Mouse (Mus musculus): ENCODE results near the gene Nav3. TPM values are rescaled to one million over a fixed set of nuclear protein-coding genes. Genes with fewer than 3 reads are reported as not detected.

The Nav3 gene
- total and polyA plus RNA-seq, 3 experiments = not detected

- no peak overlapping the region for H3K9ac ChIP-seq (ENCODE audit: control insufficient read depth, low read depth, low read length, poor library complexity, severe bottlenecking)
- H3K27me3 ChIP-seq (ENCODE audit: control insufficient read depth in 1 of 2, insufficient read depth in 2 of 2, low read length in 2 of 2) = no peaks in the 10 kb centered on the region
- no peak for DNase-seq (ENCODE audit: low read depth, low spot score)
- H3K4me3 ChIP-seq (ENCODE audit: control insufficient read depth in 1 of 2, insufficient read depth in 1 of 2, low read depth in 2 of 2, low read length in 2 of 2) = no peak overlapping the region
- TF ChIP-seq MEF2A (IDR thresholded peaks at IDR 0.05; ENCODE audit: extremely low read depth, insufficient replicate concordance, low read depth, low read length, poor library complexity, severe bottlenecking) = no peak
- H3K79me2 ChIP-seq (ENCODE audit: control insufficient read depth, insufficient read depth, low read length, poor library complexity) = no peaks in the 10 kb centered on the region
- no peaks in the 10 kb centered on the region for H3K9me3 ChIP-seq (replicated peaks; ENCODE audit: insufficient read depth, low read length)
- H3K4me1 ChIP-seq (ENCODE audit: control insufficient read depth in 1 of 2, insufficient read depth in 2 of 2, low read length in 2 of 2) = no peaks in the 10 kb centered on the region
- H3K27ac ChIP-seq (ENCODE audit: control insufficient read depth, low read depth, low read length) = no peak overlapping the region
- H3K36me3 ChIP-seq (ENCODE audit: control insufficient read depth in 1 of 2, insufficient read depth in 2 of 2, low read length in 2 of 2) = no peaks in the 10 kb centered on the region
Measured at GRCm38 (mm10) chr10:110474107-110474506, 18.1 kb upstream of the Nav3 start.

DNA sequence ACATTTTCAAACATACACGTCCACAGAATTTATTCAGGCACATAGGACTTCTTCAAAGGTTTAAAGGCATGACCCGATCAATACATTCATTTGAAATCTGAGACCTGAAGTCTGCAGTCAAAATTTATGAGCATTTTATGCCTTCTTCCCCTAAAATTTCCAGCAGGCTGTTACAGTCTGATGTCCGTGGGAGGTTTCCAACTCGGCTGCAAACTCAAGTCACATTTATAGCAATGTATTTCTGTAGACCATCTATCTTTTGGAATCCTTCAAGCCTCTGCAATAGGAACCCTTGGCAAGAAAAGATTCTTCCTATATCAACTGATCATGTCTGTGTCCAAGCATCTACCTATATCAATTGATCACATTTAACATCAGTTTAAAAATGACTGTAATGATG is 13.4 kb upstream of the Nav3 start:
- no peaks in the 10 kb centered on the region for H3K4me1 ChIP-seq (ENCODE audit: control insufficient read depth in 1 of 2, insufficient read depth in 2 of 2, low read length in 2 of 2)
- no peaks in the 10 kb centered on the region for H3K27me3 ChIP-seq (ENCODE audit: control insufficient read depth in 1 of 2, insufficient read depth in 2 of 2, low read length in 2 of 2)
- TF ChIP-seq CTCF (IDR thresholded peaks at IDR 0.05 in 2 of 3, conservative IDR thresholded peaks at IDR 0.05 in 1 of 3; ENCODE audit: control insufficient read depth in 1 of 3, insufficient read depth in 1 of 3, low read depth in 2 of 3, low read length in 3 of 3, poor library complexity in 1 of 3, severe bottlenecking in 1 of 3) (no peak), UBTF (IDR thresholded peaks at IDR 0.05; ENCODE audit: borderline replicate concordance, insufficient read depth, low read depth, low read length) (no peak), ZMIZ1 (IDR thresholded peaks at IDR 0.05; ENCODE audit: low read depth, low read length) (no peak), ZNF384 (IDR thresholded peaks at IDR 0.05; ENCODE audit: low read depth, low read length) (no peak), RCOR1 (IDR thresholded peaks at IDR 0.05; ENCODE audit: low read depth, low read length) (no peak), E2F4 (IDR thresholded peaks at IDR 0.05; ENCODE audit: borderline replicate concordance, low read depth, low read length) (no peak), MYC (IDR thresholded peaks at IDR 0.05; ENCODE audit: low read depth, low read length) (no peak), MEF2A (IDR thresholded peaks at IDR 0.05; ENCODE audit: extremely low read depth, insufficient replicate concordance, low read depth, low read length, poor library complexity, severe bottlenecking) (no peak), NELFE (IDR thresholded peaks at IDR 0.05; ENCODE audit: low read depth, low read length) (no peak), SMC3 (IDR thresholded peaks at IDR 0.05; ENCODE audit: low read depth, low read length) (no peak), MAZ (IDR thresholded peaks at IDR 0.05; ENCODE audit: low read depth, low read length) (no peak), GABPA (IDR thresholded peaks at IDR 0.05; ENCODE audit: low read depth, low read length) (no peak)
- H3K27ac ChIP-seq (ENCODE audit: control insufficient read depth, low read depth, low read length) = no peak overlapping the region
- DNase-seq (ENCODE audit: low read depth, low spot score) = no peak
- H3K9me3 ChIP-seq (replicated peaks; ENCODE audit: insufficient read depth, low read length) = no peaks in the 10 kb centered on the region
- no peaks in the 10 kb centered on the region for H3K79me2 ChIP-seq (ENCODE audit: control insufficient read depth, insufficient read depth, low read length, poor library complexity)
- no peaks in the 10 kb centered on the region for H3K36me3 ChIP-seq (ENCODE audit: control insufficient read depth in 1 of 2, insufficient read depth in 2 of 2, low read length in 2 of 2)
- H3K4me3 ChIP-seq (ENCODE audit: control insufficient read depth in 1 of 2, insufficient read depth in 1 of 2, low read depth in 2 of 2, low read length in 2 of 2) = no peak overlapping the region
- no peak overlapping the region for H3K9ac ChIP-seq (ENCODE audit: control insufficient read depth, low read depth, low read length, poor library complexity, severe bottlenecking)

DNA sequence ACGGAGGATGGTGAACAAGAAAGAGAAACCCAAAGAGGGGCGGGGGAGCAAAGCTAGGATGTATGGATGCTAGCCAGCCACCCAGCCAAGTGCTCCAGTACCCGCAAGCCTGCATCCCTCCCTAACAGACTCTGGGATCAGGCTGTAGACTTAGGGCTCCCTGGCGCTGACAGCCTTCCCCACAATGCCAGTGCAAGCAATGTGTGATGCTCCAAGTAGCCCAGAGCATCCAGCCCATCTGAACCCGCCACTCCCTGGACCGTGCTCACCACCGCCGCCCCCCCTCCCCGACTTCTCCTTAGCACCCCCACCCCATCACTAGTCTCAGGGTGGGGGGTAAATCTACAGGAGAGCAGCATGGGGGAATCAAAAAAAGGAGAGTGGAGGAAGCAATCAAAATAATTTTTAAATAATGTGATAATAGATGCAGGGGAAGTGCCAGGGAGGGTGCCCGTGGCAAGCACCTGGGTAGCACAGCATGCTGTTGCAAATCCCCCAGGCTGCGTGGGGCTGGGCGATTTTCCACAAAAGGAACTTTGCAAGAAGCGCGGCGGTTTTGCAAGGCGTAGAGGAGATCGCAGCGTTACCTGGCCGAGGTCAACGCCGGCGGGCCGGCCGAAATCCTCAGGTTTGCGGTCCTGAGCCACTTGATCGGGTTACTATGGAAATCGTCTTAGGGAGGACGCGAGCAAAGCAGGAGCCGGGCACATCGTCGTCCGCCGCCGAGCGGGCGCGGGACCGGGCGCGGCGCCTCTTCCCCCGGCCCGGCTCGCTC is 754 bp downstream of the Nav3 start:
- no peaks in the 10 kb centered on the region for H3K4me1 ChIP-seq (ENCODE audit: control insufficient read depth in 1 of 2, insufficient read depth in 2 of 2, low read length in 2 of 2)

More for the DNA sequence above, 754 bp downstream of the Nav3 start:
- no peak overlapping the region for H3K27ac ChIP-seq (ENCODE audit: control insufficient read depth, low read depth, low read length)
- TF ChIP-seq POLR2A (IDR thresholded peaks at IDR 0.05; ENCODE audit: control insufficient read depth in 1 of 2, insufficient read depth in 1 of 2, low read depth in 1 of 2, low read length in 2 of 2, poor library complexity in 1 of 2) (no peak), MYB (IDR thresholded peaks at IDR 0.05; ENCODE audit: low read depth, low read length) (no peak), HCFC1 (IDR thresholded peaks at IDR 0.05; ENCODE audit: low read depth, low read length) (no peak), EP300 (IDR thresholded peaks at IDR 0.05; ENCODE audit: low read depth in 1 of 2, low read length in 2 of 2) (no peak), CTCF (IDR thresholded peaks at IDR 0.05 in 2 of 3, conservative IDR thresholded peaks at IDR 0.05 in 1 of 3; ENCODE audit: control insufficient read depth in 1 of 3, insufficient read depth in 1 of 3, low read depth in 2 of 3, low read length in 3 of 3, poor library complexity in 1 of 3, severe bottlenecking in 1 of 3) (no peak), ZKSCAN1 (IDR thresholded peaks at IDR 0.05; ENCODE audit: low read depth, low read length) (no peak), RCOR1 (IDR thresholded peaks at IDR 0.05; ENCODE audit: low read depth, low read length) (no peak), MAFK (IDR thresholded peaks at IDR 0.05; ENCODE audit: borderline replicate concordance, low read depth, low read length) (no peak)
- no peaks in the 10 kb centered on the region for H3K27me3 ChIP-seq (ENCODE audit: control insufficient read depth in 1 of 2, insufficient read depth in 2 of 2, low read length in 2 of 2)
- DNase-seq (ENCODE audit: low read depth, low spot score) = no peak
- no peaks in the 10 kb centered on the region for H3K9me3 ChIP-seq (replicated peaks; ENCODE audit: insufficient read depth, low read length)
- no peak overlapping the region for H3K4me3 ChIP-seq (ENCODE audit: control insufficient read depth in 1 of 2, insufficient read depth in 1 of 2, low read depth in 2 of 2, low read length in 2 of 2)
- no peaks in the 10 kb centered on the region for H3K79me2 ChIP-seq (ENCODE audit: control insufficient read depth, insufficient read depth, low read length, poor library complexity)
- H3K36me3 ChIP-seq (ENCODE audit: control insufficient read depth in 1 of 2, insufficient read depth in 2 of 2, low read length in 2 of 2) = no peaks in the 10 kb centered on the region
- H3K9ac ChIP-seq (ENCODE audit: control insufficient read depth, low read depth, low read length, poor library complexity, severe bottlenecking) = no peak overlapping the region

Measured in MEL (cell line).